Mouse (Mus musculus): ENCODE data around the gene Ermp1. TPM values are rescaled to one million over a fixed set of nuclear protein-coding genes. Genes with fewer than 3 reads are reported as not detected.

Ermp1 gene
- polyA plus RNA-seq, 1 experiment, result 26.8 TPM

DNA sequence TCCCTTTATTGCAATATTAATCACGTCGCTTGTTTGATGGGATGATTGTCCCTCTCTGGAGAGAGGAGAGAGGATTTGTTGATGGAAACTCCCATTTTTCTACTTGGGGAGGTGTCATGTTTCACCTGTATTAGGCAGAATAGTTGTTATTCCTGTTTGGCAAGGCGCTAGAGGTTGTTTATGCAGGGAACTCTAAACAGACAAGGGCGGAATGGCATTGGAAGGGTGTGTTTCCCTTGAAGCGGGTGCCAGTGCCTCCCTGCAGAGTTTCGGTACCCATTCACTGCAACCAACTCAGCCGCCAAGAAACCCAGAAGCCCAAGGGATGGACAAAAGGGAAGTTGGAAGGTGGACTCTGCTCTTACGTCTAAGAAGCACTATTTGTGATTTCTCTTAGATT, 15.6 kb upstream of the Ermp1 start:
- no peak for DNase-seq (ENCODE audit: extremely low spot score in 1 of 2, low spot score in 1 of 2)

DNA sequence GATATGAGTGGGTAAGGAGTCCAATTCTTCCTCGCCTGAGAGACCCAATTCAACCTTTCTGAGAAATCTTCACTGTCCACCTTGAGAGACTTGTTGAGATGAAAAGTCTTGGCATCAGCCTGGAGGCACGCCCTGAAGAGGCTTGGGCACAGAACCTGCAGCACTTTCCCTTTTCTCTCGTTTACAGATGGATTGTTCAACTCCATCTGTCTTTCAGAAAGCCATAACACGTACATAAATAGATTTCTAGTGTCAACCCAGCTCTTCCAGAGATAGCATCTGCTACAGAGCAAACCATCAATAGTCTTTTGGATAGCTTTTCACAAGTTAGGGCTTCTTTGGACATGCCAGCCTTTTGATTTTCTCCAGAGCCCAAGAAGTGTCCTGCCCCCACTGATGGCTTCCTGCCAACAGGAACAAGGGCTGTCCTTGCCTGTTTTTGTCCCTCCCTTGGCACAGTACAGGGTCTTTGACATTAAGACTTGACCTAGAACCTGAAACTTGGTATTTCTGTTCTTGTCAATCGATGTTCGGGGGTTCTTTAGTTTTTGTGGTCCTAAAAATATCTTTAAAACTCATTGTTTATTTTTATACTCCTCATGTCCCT, 13.9 kb upstream of the Ermp1 start:
- DNase-seq (ENCODE audit: extremely low spot score in 1 of 2, low spot score in 1 of 2), result peak in 1 of 2 experiments; percentile 36

DNA sequence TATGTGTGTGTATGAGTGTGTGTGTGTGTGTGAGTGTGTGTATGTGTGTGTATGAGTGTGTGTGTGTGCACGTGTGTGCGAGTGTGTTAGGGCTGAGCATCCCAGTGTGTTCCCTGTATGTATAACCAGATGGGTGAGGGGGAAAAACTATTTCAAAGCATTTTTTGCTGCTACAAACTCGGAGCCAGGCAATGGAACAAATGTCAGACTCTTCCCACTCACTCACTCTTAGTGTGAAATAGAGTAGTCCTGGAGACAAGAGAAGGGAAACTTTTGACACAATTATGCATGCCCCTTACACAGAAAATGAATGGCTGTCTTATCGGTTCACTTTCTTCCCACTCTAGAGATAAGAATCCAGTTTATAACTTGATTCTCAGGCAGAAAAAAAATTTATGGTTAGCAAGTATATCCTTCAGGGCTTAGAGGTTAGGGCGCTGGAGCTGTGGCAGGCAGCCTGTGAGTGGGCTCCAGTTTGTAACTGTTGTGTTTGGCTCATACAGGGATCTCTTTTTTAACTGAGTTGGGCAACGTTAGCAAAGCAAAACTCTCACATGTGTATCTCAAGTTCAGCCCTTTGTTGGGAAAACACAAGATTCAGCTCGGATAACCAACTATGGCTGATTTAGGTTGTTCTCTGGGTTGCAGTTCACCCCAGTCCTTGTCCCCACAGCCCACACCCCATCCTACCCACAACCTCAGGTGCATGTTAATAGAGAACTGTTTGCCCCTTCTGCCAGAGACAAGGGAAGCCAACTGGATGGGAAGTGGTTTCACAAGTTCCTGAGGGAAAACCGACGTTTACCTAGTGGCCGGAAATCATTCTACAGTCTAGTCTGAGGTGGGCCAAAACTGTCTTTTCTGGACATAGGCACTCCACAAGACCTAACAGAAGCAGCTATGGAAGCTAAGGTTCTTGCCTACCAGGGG, 12.9 kb upstream of the Ermp1 start:
- peak in 1 of 2 experiments; percentile 41 for DNase-seq (ENCODE audit: extremely low spot score in 1 of 2, low spot score in 1 of 2)

DNA sequence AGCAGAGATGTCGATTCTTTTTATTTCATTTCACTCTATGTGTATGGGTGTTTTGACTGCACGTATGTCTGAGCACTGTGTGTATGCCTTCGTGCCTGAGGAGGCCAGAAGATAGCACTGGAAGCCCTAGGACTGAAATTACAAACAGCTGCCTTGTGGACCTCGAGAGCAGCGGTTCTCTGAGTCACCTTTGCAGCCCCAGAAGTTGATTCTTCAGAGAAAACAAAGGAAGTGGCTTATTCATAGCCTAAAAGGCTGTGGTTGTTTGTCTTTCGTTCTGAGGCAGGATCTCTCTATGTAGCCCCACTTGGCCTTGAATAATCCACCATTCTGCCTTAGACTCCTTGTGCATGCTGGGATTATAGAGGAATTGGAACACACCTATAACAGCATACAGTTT, 11.5 kb upstream of the Ermp1 start:
- no peak for DNase-seq (ENCODE audit: extremely low spot score in 1 of 2, low spot score in 1 of 2)

GRCm38 (mm10) chr19:29658836-29659235, 10.6 kb upstream of the Ermp1 start:
- DNase-seq (ENCODE audit: extremely low spot score in 1 of 2, low spot score in 1 of 2), result no peak

GRCm38 (mm10) chr19:29657558-29657957, 9.3 kb upstream of the Ermp1 start:
- DNase-seq (ENCODE audit: extremely low spot score in 1 of 2, low spot score in 1 of 2), result no peak

DNA sequence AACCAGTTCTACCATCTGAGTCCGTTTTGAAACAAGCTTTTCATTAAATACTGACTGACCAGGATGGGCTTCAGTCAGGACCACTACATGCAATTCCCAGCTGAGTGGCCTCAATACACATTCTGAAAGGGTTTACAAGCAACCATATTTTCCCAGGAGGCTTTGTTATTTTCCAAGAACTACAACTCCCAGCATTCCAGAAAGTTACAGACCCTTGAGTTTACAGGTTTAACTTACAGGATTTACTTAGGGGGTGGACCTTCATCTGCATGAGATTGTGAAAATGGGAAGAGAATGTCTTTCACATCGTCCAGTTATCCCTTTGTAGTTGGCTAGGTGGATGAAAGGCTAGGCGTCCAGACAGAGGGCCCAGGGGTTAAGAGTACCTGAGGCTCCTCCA, 8.8 kb upstream of the Ermp1 start:
- no peak for DNase-seq (ENCODE audit: extremely low spot score in 1 of 2, low spot score in 1 of 2)

DNA sequence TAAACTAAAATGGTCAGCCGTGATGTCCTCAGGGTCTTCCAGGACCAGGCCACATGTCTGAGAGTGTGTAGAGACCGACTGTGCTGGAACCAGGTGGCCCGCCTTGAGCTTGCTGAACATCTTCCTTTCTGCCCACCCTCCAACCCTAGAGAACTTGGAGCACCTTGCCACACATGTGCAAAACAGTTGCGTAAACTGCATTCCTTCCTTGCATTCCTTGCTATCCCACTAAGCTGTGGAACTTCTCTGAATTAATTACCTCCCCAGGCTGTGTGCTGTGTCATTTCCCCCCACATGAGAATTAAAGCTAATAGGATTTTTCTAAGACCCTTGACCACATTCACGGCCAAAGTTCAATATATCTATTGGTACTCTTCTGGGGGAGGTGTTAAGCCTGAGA, 8.4 kb upstream of the Ermp1 start:
- DNase-seq (ENCODE audit: extremely low spot score in 1 of 2, low spot score in 1 of 2), result no peak

- no peak for DNase-seq (ENCODE audit: extremely low spot score in 1 of 2, low spot score in 1 of 2)
These were observed 7.8 kb upstream of the Ermp1 start for GRCm38 (mm10) chr19:29656029-29656428.

- DNase-seq (ENCODE audit: extremely low spot score in 1 of 2, low spot score in 1 of 2), result peak in 1 of 2 experiments; percentile 29
These were observed 6.9 kb upstream of the Ermp1 start for GRCm38 (mm10) chr19:29655148-29655547.

GRCm38 (mm10) chr19:29653768-29654265, 5.6 kb upstream of the Ermp1 start:
- DNase-seq (ENCODE audit: extremely low spot score in 1 of 2, low spot score in 1 of 2), result no peak

GRCm38 (mm10) chr19:29649683-29650082, 1.5 kb upstream of the Ermp1 start:
- DNase-seq (ENCODE audit: extremely low spot score in 1 of 2, low spot score in 1 of 2), result no peak

DNA sequence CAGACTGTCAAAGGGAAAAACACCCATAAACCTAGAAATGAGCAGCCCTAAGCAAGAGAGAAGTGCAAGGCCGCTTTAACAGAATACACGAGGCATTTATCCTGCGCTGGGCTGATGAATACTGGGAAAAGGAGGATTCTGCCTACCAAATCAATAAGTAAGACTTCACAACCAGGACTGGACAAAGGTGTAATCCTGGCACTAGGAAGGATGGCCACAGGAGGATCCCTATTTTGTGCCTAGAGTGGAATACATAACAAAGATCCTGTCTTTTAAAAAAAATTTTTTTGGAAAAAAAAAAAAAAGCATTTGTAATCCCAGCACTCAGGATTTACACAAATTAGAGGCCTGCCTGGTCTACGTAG, 317 bp upstream of the Ermp1 start:
- no peak for DNase-seq (ENCODE audit: extremely low spot score in 1 of 2, low spot score in 1 of 2)

DNA sequence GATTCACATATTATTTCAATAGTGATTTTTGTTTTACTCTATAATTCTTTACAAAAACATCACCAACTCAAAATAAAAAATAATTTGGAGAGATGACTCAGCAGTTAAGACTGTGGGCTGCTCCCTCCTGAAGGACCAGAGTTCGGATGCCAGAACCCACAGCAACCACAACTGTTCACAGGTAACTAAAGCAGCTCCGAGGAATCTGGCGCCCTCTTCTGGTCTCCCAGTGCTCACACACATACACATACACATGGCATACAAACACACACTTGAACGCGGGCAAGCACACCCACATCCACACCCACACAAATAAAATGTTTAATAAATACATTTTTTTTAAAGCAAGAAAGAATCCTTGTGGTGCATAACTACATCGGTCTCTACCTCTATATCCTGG, 3.5 kb downstream of the Ermp1 start:
- DNase-seq (ENCODE audit: extremely low spot score in 1 of 2, low spot score in 1 of 2), result no peak

DNA sequence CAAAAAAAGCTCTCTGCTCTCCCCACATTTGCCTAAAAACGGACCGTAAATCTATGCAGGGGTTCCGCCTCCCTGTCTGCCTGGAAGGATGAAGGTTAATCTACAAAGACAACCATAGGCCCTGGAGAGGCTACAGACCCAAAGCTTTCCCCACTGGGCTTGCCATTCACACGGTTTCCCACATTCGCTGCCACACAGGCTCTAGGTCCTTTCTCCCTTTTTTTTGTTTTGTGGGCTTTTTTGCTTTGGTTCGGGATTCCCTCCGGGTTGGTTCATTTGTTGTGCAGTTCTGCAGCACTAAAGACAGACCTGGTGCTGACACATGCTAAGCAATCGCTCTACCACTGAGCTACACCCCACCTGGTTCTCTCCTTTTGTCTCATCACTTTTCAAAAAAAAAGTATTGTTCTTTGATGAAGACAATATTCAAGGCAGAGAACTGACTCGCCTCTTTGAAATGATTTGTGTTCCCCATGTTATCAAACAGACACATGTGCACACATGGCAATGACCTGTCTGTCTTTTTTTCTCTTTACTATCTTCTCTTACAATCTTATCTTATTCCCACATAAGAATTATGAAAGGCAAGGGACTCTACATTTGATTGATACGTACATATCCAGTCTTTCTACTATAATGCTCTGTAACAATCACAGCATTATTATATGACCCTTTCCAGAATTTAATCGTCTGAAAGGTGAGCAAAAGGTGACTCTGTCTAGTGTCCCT, 4.9 kb downstream of the Ermp1 start:
- no peak for DNase-seq (ENCODE audit: extremely low spot score in 1 of 2, low spot score in 1 of 2)

- DNase-seq (ENCODE audit: extremely low spot score in 1 of 2, low spot score in 1 of 2), result no peak
These were observed 6.0 kb downstream of the Ermp1 start for GRCm38 (mm10) chr19:29642211-29642610.

DNA sequence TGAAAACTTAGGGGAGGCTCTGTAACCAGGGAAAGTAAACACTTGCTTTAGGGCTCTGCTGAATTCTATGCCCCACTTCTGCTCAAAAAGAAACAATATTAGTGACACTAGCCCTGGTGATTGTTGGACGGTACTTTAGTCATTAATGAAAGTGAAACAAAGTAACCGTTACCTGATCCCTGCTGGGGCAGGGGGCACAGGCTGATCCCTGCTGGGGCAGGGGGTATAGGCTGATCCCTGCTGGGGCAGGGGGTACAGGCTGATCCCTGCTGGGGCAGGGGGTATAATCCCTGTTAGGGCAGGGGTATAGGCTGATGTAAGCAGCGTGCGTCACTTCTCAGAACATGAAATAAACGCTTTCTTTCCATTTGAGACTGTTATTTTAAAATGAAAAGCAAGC, 6.7 kb downstream of the Ermp1 start:
- DNase-seq (ENCODE audit: extremely low spot score in 1 of 2, low spot score in 1 of 2), result no peak

DNA sequence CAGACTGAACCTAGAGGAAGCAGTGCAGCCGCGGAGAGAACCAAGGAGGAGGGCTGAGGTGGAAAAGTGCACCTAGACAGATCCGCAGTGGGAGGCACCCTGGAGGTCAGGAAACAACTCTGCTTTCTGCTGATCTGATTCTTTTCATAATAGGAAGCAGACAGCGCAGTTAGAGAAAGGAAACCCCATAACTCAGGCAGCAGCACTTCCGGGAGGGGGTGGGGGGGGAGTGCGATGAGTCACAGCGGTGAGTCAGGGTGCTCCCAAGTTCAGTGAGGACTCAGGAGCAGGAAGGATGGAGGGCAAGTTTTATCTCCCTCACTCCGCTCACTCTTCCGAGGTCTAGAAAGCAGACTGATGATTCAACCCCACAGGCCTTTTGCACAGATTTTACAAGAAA, 7.2 kb downstream of the Ermp1 start:
- peak in 1 of 2 experiments; percentile 23 for DNase-seq (ENCODE audit: extremely low spot score in 1 of 2, low spot score in 1 of 2)

DNA sequence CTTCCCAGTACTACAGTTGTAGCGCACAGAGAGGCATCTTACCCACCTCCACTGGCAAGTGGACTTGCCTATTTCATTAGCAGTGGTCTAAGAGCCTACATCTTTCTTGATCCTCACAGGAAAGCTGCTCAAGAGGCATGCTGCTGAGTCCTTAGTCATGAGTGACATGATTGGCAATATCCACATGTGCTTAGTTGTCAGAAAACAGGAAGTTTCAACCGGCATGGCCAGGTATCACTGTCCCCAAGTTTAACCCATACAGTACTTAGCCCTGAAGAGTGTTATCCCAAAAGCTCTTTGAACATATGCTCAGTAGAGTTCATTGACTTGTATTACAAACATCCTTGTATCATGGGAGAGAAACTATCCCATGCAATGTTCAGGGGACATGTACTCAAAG, 36.1 kb downstream of the Ermp1 start:
- DNase-seq (ENCODE audit: extremely low spot score in 1 of 2, low spot score in 1 of 2), result no peak

GRCm38 (mm10) chr19:29610907-29611306, 37.3 kb downstream of the Ermp1 start:
- no peak for DNase-seq (ENCODE audit: extremely low spot score in 1 of 2, low spot score in 1 of 2)

GRCm38 (mm10) chr19:29608212-29608611, 40.0 kb downstream of the Ermp1 start:
- no peak for DNase-seq (ENCODE audit: extremely low spot score in 1 of 2, low spot score in 1 of 2)
